Mouse (Mus musculus) kidney, postnatal 25 days (tissue): ENCODE results near the gene Tshz2.
A peak's percentile ranks its signal among the peaks of the same experiment; 100 is the strongest.

Experiments used
- DNase-seq, 2 experiments: peaks; one replicate each; pipeline ENCODE4 v3.0.0; 2021; ENCODE audit warnings: mixed read lengths in 2 of 2

The Tshz2 gene

DNA sequence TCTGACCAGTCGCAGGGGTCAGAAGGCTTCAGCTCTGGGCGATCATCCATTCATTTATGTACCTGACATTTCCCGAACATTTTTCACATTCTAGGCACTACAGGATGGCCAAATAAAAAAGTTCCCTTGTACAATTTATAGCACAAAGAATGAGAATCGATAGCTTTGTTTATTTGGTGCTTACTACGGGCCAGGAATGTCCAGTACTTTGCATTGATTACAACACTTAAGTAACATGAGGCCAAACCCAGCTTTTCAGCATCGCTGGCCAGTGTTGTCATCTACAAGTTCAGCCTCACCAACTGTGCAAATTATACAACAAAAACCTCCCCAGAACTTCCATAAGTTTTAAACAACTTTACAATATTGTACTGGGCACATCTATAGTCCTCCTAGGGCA is 315.3 kb downstream of the Tshz2 start:
- DNase-seq, result no peak

DNA sequence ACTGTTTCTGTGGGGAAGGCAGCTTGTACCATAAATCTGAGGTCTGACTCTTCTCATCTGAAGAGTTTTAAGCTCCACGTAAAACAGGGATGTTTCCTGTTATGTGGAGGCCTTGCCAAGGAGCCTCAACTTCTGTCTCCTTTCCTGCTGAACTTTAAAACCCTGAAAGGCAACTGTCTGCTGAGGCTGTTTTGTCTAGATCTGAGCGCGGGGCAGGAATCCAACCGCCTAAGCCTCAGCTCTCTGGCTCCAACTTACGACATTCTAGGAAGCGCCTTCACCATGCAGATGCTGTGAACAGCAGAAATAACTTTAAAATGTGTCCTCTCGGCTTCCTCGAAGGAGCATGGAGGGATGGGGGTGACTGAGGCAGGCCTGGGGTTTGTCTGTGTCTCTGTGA is 318.2 kb downstream of the Tshz2 start:
- peak in 1 of 2 experiments; percentile 24 for DNase-seq

DNA sequence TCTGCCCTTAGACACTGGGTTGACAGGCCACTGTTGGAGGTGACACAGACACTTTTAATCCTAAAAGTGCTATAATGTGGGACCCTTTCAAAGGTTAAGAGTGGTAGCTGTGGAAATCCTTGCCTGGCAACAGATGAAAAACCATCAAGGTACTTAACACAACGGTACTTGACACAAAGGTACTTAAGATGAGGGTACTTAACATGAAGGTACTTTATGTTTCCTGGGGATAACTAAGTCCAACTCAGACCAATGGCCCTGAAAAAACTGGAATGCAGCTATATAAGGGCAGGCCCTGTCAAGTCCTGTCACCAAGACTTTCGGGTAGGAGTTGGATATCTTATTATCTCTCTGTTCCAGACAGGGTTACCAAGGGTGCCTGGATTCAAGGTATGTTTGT is 320.2 kb downstream of the Tshz2 start:
- DNase-seq, result no peak

DNA sequence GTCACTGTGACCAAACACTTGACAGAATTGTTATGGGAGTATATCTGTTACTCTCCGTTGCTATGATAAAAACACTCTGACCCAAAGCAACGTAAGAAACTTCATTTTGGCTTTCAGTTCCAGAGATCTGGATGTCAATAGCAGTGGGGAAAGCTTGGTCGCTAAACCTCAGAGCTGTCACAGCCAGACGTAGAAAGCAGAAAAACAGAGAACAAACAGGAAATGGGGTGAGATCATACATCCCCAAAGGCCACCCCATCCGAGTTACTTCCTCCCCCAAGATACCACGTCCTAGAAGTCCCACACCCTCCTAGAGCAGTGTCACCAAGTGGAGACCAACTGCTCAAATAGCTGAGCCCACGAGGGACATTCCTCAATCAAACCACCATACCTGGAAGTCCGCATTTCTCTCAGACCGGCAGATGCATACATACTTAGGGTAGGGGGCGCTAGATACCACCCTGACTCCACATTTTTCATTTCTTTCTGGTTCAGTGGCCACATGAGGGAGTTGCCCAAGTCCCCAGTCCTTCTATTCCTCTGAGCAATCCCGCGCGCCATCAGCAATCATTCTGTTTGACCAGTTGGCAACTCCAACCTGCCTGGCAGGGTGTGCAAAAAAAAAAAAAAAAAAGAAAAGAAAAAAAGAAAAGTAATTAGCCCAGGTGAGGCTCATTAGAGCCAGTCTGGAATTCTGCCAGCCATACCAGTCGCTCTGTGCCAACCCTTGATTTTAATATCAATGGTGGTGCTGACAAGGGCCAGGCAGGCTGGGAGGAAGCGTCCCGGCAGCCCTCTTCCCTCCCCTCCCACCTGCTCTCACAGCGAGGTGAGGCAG is 326.1 kb downstream of the Tshz2 start:
- DNase-seq, result no peak

- DNase-seq, result no peak
These were observed 328.8 kb downstream of the Tshz2 start for GRCm38 (mm10) chr2:169961463-169962230.

- DNase-seq, result no peak
These were observed 329.4 kb downstream of the Tshz2 start for GRCm38 (mm10) chr2:169962231-169962600.

- peak in 1 of 2 experiments; percentile 54 for DNase-seq
These were observed 330.0 kb downstream of the Tshz2 start for GRCm38 (mm10) chr2:169962776-169963175.

GRCm38 (mm10) chr2:169970481-169970880 is 337.7 kb downstream of the Tshz2 start:
- no peak for DNase-seq

- DNase-seq, result no peak
These were observed 350.1 kb downstream of the Tshz2 start for GRCm38 (mm10) chr2:169982925-169983324.

GRCm38 (mm10) chr2:169987186-169987585 is 354.4 kb downstream of the Tshz2 start:
- DNase-seq, result no peak

GRCm38 (mm10) chr2:169989186-169989585 is 356.4 kb downstream of the Tshz2 start:
- DNase-seq, result no peak

DNA sequence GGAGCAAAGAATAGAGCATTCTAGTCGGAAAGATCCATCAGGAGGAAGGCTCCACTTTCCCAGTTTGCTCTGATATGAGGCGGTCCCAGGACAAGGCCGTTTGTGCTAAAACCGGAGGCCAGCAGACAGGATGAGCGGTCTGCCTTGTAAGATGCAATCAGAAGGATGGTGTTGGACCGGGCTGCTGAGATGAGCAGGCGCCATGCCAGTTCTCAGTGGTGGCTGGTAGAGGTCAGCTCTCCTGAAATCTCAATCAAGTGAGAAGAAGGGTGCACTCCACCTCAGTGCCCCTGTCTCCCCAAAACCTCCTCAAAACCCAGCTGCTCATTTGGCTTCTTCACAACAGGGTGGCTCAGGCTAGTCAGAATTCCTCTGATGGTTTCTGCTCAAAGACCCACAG is 358.2 kb downstream of the Tshz2 start:
- no peak for DNase-seq

GRCm38 (mm10) chr2:169995987-169996386 is 363.2 kb downstream of the Tshz2 start:
- peak; percentile 30 to 49 for DNase-seq

DNA sequence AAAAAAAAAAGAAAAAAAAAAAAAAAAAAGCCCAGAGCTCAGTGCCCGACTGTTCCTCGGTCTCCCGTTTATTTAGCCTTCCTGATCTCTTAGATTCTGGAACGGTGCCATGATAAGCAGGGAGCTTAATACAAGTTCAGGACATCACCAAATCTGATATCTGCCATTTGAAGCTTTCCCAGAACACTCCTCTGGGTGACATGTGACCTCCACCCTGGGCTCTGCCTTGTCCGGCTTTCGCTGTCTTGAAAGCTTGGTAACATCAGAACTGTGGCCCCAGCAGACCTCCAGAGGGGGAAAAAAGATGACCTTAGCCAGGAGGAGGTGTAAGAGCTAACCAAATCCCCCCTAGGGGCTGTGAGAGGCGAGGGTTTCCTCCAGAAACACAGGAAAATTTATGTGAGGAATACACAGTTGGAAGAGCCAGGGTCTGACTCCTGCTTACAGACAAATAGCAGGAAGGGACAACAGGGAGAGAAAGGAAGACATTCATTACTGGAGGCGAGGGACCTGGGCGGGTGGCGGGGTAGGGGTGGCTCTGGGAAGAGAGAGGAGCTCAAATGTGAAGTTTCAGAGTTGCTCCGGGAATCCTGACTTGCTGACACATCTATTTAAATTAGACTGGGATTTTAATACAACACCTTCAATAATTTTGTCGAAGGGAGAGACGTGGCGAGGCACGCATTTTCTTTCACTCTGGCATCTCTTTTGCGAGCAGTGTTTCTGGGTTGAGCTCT is 363.9 kb downstream of the Tshz2 start:
- peak; percentile 36 to 65 for DNase-seq

DNA sequence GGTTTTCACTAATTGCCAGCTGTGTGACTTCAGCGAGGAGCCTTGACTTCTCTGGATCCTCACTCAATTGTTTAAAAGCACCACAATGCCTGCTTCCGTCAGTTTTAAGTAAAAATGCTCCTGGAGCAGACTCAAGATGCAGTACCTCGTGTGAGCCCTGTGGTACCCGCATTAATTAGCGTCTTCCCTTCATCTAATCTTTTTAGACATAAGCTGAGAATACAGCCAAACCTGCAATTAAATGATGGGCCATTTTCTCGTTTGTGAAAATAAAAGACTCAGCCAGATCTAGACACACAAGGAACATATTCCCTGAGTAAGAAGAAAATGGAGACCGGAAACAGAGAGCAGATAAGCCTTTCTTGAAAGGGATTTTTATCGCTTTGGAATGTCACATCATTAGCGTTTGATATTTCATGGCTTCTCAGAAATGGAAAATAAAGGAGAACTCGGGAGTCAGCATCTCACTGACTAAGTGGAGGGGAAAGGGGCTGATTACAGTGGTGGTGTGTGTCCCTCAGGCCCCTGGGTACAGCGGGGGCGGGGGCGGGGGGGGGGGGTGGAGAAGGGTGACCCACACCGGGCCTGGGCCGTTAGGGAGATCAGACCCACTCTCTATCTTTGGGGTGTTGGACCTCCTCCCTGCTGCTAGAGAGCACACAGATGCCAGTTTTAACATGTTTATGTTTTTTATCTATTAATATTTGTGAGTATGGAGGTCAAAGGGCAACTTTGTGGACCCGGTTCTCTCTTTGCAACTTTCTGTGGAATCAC is 364.6 kb downstream of the Tshz2 start:
- DNase-seq, result no peak

DNA sequence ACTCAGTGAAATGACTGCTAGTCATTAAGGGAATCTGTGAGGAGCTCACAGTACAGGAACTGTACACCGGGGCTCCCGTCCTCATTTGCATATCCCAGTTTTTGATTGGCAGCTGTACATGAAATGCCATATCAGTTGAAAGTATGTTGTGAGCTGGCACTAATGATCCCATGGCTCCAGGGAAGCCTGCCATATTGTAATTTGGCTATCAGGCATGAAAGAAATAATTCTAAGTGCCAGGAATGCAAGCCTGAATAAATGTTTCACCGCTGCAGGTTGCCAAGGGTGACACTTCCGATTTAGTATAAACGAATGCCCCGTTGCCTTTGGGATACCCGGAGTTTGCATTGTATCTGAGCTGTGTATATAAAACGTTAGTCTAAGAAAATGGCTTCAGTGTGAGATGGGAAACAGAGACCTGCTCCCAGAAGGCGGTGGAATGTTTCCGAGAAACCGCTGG is 366.1 kb downstream of the Tshz2 start:
- DNase-seq, result no peak

GRCm38 (mm10) chr2:170002594-170003504 is 370.0 kb downstream of the Tshz2 start:
- peak; percentile 50 to 70 for DNase-seq

DNA sequence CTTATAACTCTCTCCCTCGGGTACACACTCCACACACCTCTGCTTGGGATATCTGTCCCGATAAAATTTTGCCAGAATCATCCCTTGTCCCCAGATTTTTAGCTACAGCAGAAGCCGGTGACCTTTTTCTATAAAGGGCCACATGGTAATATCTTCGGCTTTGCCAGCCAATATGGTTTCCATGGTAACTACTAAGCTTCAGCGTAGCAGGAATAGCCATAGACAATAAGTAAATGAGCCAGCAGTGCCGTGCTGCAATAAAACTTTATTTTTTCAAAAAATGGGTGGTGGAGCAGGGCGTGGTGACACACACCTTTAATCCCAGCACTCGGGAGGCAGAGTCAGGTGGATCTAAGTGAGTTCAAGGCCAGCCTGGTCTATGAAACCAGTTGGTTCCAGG is 370.9 kb downstream of the Tshz2 start:
- no peak for DNase-seq

DNA sequence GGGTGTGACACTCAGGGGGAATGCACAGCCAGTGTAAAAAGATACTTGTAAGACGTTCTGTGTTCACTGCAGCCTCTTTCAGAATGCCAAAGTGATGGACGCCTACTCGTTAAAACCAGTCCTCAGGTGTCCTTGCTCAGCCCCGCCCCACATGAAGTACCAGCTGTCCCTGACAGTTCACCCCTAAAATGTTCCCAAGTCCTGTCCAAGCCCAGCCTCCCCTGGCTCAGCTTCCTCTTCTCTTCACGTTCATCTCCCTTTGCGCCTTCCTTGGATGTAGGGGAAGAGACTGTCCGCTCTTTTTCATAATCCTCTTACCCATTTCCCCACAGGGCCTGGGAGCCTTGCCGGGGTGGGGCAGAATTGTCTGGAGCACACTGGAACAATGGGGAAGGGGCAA is 374.0 kb downstream of the Tshz2 start:
- no peak for DNase-seq

DNA sequence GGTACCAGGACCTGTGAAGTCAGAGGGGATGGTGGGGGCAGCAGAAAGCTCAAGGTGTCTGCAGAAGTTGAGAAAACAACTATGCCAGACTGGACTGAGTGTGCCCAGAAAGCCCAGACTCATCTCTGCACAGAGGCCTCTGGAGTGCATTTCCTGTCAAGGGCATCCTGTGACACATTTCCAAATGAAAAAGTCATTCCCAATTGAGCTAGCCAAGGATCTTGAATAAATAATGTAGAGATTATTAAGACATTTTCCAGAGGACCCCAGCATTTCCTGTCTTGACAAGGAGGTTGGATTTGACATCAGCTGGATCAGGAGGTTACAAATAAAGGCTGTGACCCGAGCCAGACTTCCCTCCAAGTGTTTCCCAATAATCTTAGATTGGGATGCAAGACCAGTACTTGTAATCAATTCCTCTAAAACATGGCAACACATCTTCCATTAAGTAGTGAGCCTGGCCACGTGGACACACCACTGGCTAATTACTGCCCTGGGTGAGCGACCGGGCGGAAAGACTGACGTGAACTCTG is 374.7 kb downstream of the Tshz2 start:
- DNase-seq, result no peak

GRCm38 (mm10) chr2:170009729-170010128 is 376.9 kb downstream of the Tshz2 start:
- DNase-seq, result no peak
